Mouse (Mus musculus): ENCODE measurements around the gene Nubp2.

GRCm38 (mm10) chr17:24933163-24933562, 47.0 kb upstream of the Nubp2 start:
- TF ChIP-seq CTCF (IDR thresholded peaks at IDR 0.05; ENCODE audit: low read depth, low read length): no peak
- TF ChIP-seq POLR2A (IDR thresholded peaks at IDR 0.05; ENCODE audit: extremely low read depth, insufficient read depth, low read length): no peak
